Mouse (Mus musculus) ovary, postnatal 14 days (tissue): Measurements from ENCODE around the gene Kctd2.
A peak's percentile ranks its signal among the peaks of the same experiment; 100 is the strongest.
"Not testable (repeated sequence)": the region's sequence is repeated elsewhere in the genome, so short reads cannot be mapped to it uniquely, and the experiment has no call there.

Experiments
- DNase-seq: peaks from one replicate; pipeline ENCODE4 v3.0.0; 2022; ENCODE audit warnings: low spot score

The Kctd2 gene

DNA sequence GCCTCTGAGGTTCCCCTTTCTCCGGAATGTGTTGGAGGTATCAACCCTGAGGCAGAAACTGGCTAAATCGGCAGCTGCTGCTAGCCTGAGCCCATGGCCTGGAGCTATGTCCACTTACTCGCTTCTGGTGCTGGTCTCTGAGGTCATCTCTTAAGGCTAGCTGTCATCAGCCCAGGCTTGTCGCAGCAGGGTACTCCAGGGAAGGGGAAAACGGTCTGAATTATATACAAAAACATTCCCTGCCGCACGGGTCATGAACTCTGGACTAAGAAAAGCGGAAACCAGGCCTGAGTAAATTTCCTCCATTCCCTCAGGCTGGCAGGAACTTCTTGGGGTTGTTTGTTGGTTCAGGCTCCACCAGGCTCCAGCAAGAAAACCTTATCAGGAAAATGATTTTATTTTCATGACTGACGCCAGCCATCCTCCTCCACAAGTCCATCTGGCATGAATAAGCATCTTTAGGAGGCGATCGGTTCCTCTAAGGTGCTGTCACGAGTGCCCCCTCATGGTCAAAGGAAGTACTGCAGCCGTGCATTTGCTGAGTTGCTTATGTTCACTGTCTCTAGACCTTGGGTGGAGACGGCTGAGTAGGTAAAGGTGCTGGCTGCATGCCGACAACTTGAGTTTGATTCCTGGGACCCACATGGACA lies 53.8 kb downstream of the Kctd2 start:
- peak; percentile 95 for DNase-seq

DNA sequence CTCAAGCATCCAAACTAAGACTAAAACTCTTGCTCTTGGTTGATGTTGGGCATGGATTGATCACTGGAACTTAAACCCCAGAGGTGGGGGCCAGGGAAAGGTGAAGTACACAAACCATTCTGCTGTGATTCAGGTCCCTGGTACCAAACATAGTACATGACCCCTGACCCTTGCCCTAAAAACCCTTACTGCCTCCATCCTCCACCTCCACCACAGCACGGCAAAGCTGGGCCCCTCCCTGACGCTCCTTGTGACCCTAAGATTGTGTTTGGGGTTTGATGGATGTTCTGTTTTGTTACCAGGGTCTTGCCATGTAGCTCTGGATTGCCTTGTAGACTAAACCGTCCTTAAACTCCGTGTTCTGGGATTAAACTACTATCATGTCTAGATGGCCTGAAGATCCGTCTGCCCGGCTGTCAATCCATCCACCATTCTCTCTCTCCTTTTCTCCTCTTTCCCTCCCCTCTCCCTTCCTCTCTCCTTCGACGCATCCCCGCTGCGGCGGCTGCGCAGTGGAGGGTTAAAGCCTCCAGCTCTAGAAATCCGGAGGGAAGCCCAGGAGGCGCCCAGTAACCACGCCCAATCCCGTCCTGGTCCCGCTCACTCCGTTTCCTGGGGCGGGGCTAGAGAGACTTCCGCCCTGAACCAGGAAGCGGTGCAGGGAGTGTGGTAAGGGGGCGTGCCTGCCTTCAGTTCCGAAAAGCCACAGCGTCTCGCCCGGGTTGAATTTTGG lies 55.3 kb downstream of the Kctd2 start, which contains the start of gene Armc7:
Gene Armc7, plus strand, starts transcription at position 643 of the 733 bp plus-strand sequence.
- peak; percentile 95 for DNase-seq

DNA sequence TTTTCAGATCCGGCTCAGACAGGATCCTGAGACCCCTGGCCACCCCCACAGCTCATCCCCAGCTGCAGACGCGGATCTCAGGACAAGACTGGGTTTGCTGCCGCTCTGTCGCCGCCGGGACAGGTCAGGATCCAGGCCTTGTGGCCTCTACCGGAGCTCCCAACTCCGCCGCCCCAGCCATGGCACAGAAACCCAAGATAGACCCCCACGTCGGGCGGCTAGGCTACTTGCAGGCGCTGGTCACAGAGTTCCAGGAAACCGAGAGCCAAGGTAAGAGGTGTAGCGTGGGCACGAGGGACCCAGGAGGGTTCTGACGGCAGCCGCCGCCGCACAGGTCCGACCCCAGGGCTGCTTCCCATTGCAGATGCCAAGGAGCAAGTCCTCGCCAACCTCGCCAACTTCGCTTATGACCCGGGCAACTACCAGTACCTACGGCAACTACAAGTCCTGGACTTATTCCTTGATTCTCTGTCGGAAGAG lies 55.9 kb downstream of the Kctd2 start:
- no peak for DNase-seq

DNA sequence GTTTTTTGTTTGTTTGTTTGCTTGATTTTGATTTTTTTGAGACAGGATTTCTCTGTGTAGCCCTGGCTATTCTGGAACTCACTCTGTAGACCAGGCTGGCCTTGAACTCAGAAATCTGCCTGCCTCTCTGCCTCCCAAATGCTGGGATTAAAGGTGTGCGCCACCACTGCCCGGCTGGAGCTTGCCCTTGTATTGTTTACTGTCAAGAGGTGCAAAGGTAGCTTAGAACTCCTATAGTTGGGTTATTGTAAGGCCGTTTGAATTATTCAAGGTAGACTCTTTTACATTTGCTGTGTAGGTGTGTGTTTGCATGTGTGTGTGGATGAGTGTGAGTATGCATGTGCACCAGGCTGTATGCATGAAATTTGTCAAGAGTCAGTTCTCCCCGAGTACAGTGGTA lies 56.7 kb downstream of the Kctd2 start:
- not testable (repeated sequence) for DNase-seq

DNA sequence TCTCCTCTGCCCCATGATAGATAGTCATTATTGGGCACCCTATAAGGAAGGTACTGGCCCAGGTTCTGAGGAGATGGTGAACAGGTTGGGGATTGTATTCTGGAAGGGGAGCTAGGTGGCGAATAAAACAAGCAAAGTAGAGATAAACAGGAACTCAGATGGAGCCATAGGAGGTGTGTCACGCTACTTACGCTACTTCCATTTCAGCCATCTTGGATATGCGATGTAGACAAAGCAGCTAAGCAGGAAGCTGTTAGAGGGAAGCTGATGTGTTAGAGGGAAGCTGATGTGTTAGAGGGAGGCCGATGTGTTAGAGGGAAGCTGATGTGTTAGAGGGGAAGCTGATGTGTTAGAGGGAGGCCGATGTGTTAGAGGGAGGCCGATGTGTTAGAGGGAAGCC lies 57.5 kb downstream of the Kctd2 start:
- not testable (repeated sequence) for DNase-seq

DNA sequence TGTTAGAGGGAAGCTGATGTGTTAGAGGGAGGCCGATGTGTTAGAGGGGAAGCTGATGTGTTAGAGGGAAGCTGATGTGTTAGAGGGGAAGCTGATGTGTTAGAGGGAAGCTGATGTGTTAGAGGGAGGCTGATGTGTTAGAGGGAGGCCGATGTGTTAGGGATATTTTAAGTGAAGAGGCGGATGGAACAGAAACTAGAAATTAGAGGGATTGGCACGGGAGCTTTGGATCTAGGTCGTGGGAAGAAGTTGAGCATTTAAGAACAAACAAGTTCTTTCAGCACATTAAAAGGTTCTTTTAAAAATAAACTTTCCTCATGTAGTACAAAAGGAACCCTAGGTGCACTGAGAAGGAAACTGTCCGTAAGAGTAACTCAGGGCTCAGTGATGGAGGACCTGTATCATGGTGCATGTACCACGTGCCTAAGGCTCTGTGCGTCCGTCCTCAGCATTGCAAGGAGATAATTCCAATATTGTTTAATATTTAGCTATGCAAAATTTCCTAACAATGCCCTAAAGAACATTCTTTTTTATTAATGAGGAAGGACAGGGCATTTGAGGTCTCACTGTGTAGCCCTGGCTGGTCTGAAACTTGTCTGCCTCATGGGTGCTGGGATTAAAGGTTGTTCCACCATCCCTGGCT lies 58.5 kb downstream of the Kctd2 start:
- no peak for DNase-seq
